Mouse (Mus musculus) neural tube, embryonic 13.5 days (tissue): ENCODE data around the gene Zfp697. TPM values are rescaled to one million over a fixed set of nuclear protein-coding genes. Genes with fewer than 3 reads are reported as not detected.
A peak's percentile ranks its signal among the peaks of the same experiment; 100 is the strongest.
"Not testable (repeated sequence)": the region's sequence is repeated elsewhere in the genome, so short reads cannot be mapped to it uniquely, and the experiment has no call there.

ENCODE experiments used
- ATAC-seq: fragments of 200-750 bp; cut with Nextera tagmentation; 2 replicates; pipeline ENCODE4 v1.8.0; 2017; ENCODE audit warnings: low read depth, mild to moderate bottlenecking, moderate TSS enrichment, moderate library complexity
- H3K27ac ChIP-seq: fragments of 300-500 bp; sonication (generic); replicated peaks from 2 replicates; pipeline ENCODE4 v1.5.1; 2015; ENCODE audit warnings: moderate library complexity, mild to moderate bottlenecking, inconsistent platforms
- H3K27me3 ChIP-seq: fragments of 300-500 bp; sonication (generic); 2 replicates; pipeline ENCODE4 v1.6.1; 2015; ENCODE audit warnings: mild to moderate bottlenecking, inconsistent platforms
- H3K36me3 ChIP-seq: fragments of 300-500 bp; sonication (generic); 2 replicates; pipeline ENCODE4 v1.6.1; 2015; ENCODE audit warnings: mild to moderate bottlenecking, inconsistent platforms
- H3K4me1 ChIP-seq: fragments of 300-500 bp; sonication (generic); replicated peaks from 2 replicates; pipeline ENCODE4 v1.6.1; 2015; ENCODE audit warnings: inconsistent platforms
- H3K4me2 ChIP-seq: fragments of 300-500 bp; sonication (generic); 2 replicates; pipeline ENCODE4 v1.6.1; 2015; ENCODE audit warnings: inconsistent platforms, mild to moderate bottlenecking, moderate library complexity
- H3K4me3 ChIP-seq: fragments of 300-500 bp; sonication (generic); 2 replicates; pipeline ENCODE4 v1.5.1; 2015; ENCODE audit warnings: mild to moderate bottlenecking, inconsistent platforms
- H3K9ac ChIP-seq: fragments of 300-500 bp; sonication (generic); 2 replicates; pipeline ENCODE4 v1.6.1; 2015; ENCODE audit warnings: moderate library complexity, mild to moderate bottlenecking, inconsistent platforms
- H3K9me3 ChIP-seq: fragments of 300-500 bp; sonication (generic); 2 replicates; pipeline ENCODE4 v1.6.1; 2016; ENCODE audit warnings: inconsistent platforms
- WGBS: fragments of 180-500 bp; shearing (Covaris S2); methylation state at CpG from one replicate; pipeline ENCODE4 v1.1.7; 2015; 5-methylcytosine and 5-hydroxymethylcytosine counted together
- polyA plus RNA-seq: library from polyadenylated mRNA; unstranded; fragments of >200 nt; fragmentation: Nextera tagmentation; extraction: Ambion mirVana; gene quantifications from 2 replicates; pipeline ENCODE4 v1.2.1, GENCODE M21; 2015

Zfp697 gene
- polyA plus RNA-seq, 1 experiment from 2014 or later: 14.9 TPM

- ATAC-seq, H3K27ac ChIP-seq: not testable (repeated sequence)
- WGBS: 86% methylated on average over 16 of the region's 27 CpGs
These were observed 28.6 kb downstream of the Zfp697 start for GRCm38 (mm10) chr3:98410619-98411580.

GRCm38 (mm10) chr3:98413733-98414132 is 31.5 kb downstream of the Zfp697 start:
- no peak overlapping the region for H3K4me3 ChIP-seq
- no peaks in the 10 kb centered on the region for H3K27me3 ChIP-seq
- no peaks in the 10 kb centered on the region for H3K36me3 ChIP-seq
- H3K27ac ChIP-seq: no peak overlapping the region
- 46% methylated on average over 2 of the region's 2 CpGs for WGBS
- peaks cover 18% of the 10 kb centered on the region for H3K4me1 ChIP-seq
- H3K4me2 ChIP-seq: no peak overlapping the region
- H3K9me3 ChIP-seq: no peaks in the 10 kb centered on the region
- H3K9ac ChIP-seq: no peak overlapping the region
- ATAC-seq: no peak

More at GRCm38 (mm10) chr3:98410619-98411580, 28.6 kb downstream of the Zfp697 start:
- not testable (repeated sequence) for H3K9ac ChIP-seq, H3K4me2 ChIP-seq, H3K9me3 ChIP-seq, H3K4me3 ChIP-seq, H3K27me3 ChIP-seq, H3K4me1 ChIP-seq, H3K36me3 ChIP-seq

- H3K4me3 ChIP-seq: no peak overlapping the region
- ATAC-seq: no peak
- 87% methylated on average over 3 of the region's 3 CpGs for WGBS
These were observed 32.0 kb downstream of the Zfp697 start for GRCm38 (mm10) chr3:98414296-98414695.

GRCm38 (mm10) chr3:98416426-98417250 is 34.4 kb downstream of the Zfp697 start:
- no peaks in the 10 kb centered on the region for H3K36me3 ChIP-seq
- no peaks in the 10 kb centered on the region for H3K9me3 ChIP-seq
- no peak overlapping the region for H3K9ac ChIP-seq
- no peak overlapping the region for H3K4me3 ChIP-seq
- no peak overlapping the region for H3K27ac ChIP-seq
- H3K4me2 ChIP-seq: no peak overlapping the region
- peaks cover 22% of the 10 kb centered on the region for H3K4me1 ChIP-seq
- 88% methylated on average over 5 of the region's 5 CpGs for WGBS
- H3K27me3 ChIP-seq: no peaks in the 10 kb centered on the region
- peak; percentile 37; the same call in 1 of the 2 replicates for ATAC-seq

More at GRCm38 (mm10) chr3:98414296-98414695, 32.0 kb downstream of the Zfp697 start:
- Histone ChIP-seq H3K9me3 (no peaks in the 10 kb centered on the region), H3K9ac (no peak overlapping the region), H3K27me3 (no peaks in the 10 kb centered on the region), H3K27ac (no peak overlapping the region), H3K4me2 (no peak overlapping the region), H3K36me3 (no peaks in the 10 kb centered on the region), H3K4me1 (peaks cover 18% of the 10 kb centered on the region)

- Histone ChIP-seq H3K4me3 (no peak overlapping the region), H3K27ac (no peak overlapping the region), H3K4me1 (peaks cover 22% of the 10 kb centered on the region), H3K36me3 (0 out of 2 replicates have a peak, but pooled peaks cover 2% of the 10 kb centered on the region), H3K4me2 (no peak overlapping the region), H3K9ac (no peak overlapping the region), H3K9me3 (no peaks in the 10 kb centered on the region), H3K27me3 (no peaks in the 10 kb centered on the region)
- 56% methylated on average over 4 of the region's 4 CpGs for WGBS
- ATAC-seq: peak; percentile 74
These were observed 35.1 kb downstream of the Zfp697 start for GRCm38 (mm10) chr3:98417328-98417727.

- Histone ChIP-seq H3K27me3 (no peaks in the 10 kb centered on the region), H3K9me3 (no peaks in the 10 kb centered on the region), H3K27ac (no peak overlapping the region), H3K36me3 (0 out of 2 replicates have a peak, but pooled peaks cover 8% of the 10 kb centered on the region), H3K4me3 (no peak overlapping the region), H3K9ac (no peak overlapping the region), H3K4me2 (no peak overlapping the region), H3K4me1 (peaks cover 22% of the 10 kb centered on the region)
- 38% methylated on average over 6 of the region's 6 CpGs for WGBS
- ATAC-seq: no peak
These were observed 36.9 kb downstream of the Zfp697 start for GRCm38 (mm10) chr3:98418991-98419785.

- H3K4me1 ChIP-seq: peaks cover 22% of the 10 kb centered on the region
- no peak overlapping the region for H3K27ac ChIP-seq
- no peak overlapping the region for H3K4me2 ChIP-seq
- no peak overlapping the region for H3K9ac ChIP-seq
- WGBS: 19% methylated on average over 4 of the region's 4 CpGs
- no peak for ATAC-seq
- H3K9me3 ChIP-seq: no peaks in the 10 kb centered on the region
- H3K36me3 ChIP-seq: 0 out of 2 replicates have a peak, but pooled peaks cover 8% of the 10 kb centered on the region
- H3K4me3 ChIP-seq: no peak overlapping the region
- no peaks in the 10 kb centered on the region for H3K27me3 ChIP-seq
These were observed 37.5 kb downstream of the Zfp697 start for GRCm38 (mm10) chr3:98419786-98420070.

GRCm38 (mm10) chr3:98422926-98423325 is 40.7 kb downstream of the Zfp697 start:
- Histone ChIP-seq H3K27me3 (peaks cover 19% of the 10 kb centered on the region), H3K9ac (no peak overlapping the region), H3K4me1 (peaks cover 17% of the 10 kb centered on the region), H3K36me3 (peaks cover 18% of the 10 kb centered on the region), H3K4me2 (no peak overlapping the region), H3K4me3 (no peak overlapping the region), H3K27ac (no peak overlapping the region), H3K9me3 (no peaks in the 10 kb centered on the region)
- 85% methylated on average over 4 of the region's 4 CpGs for WGBS
- ATAC-seq: no peak

- 47% methylated on average over 5 of the region's 5 CpGs for WGBS
- Histone ChIP-seq H3K27ac (no peak overlapping the region), H3K9me3 (no peaks in the 10 kb centered on the region), H3K27me3 (peaks cover 37% of the 10 kb centered on the region), H3K4me1 (peaks cover 23% of the 10 kb centered on the region), H3K4me3 (peak overlapping the region; percentile 50), H3K36me3 (peaks cover 22% of the 10 kb centered on the region), H3K9ac (peak overlapping the region; percentile 66; the same call in 1 of the 2 replicates), H3K4me2 (peak overlapping the region; percentile 91)
- ATAC-seq: no peak
These were observed 44.5 kb downstream of the Zfp697 start for GRCm38 (mm10) chr3:98426749-98427148.

- no peaks in the 10 kb centered on the region for H3K9me3 ChIP-seq
- H3K4me1 ChIP-seq: peaks cover 23% of the 10 kb centered on the region
- peaks cover 37% of the 10 kb centered on the region for H3K27me3 ChIP-seq
- H3K36me3 ChIP-seq: peaks cover 20% of the 10 kb centered on the region
- H3K4me2 ChIP-seq: peak overlapping the region; percentile 91
- ATAC-seq: no peak
- H3K9ac ChIP-seq: peak overlapping the region; percentile 66
- peak overlapping the region; percentile 50 for H3K4me3 ChIP-seq
- 2% methylated on average over 23 of the region's 23 CpGs for WGBS
- no peak overlapping the region for H3K27ac ChIP-seq
These were observed 45.0 kb downstream of the Zfp697 start for GRCm38 (mm10) chr3:98427260-98427599.

GRCm38 (mm10) chr3:98427600-98428448 is 45.6 kb downstream of the Zfp697 start:
- Histone ChIP-seq H3K9ac (peak overlapping the region; percentile 66), H3K4me2 (peak overlapping the region; percentile 91), H3K27me3 (peaks cover 37% of the 10 kb centered on the region), H3K4me1 (peaks cover 23% of the 10 kb centered on the region), H3K4me3 (peak overlapping the region; percentile 50), H3K27ac (no peak overlapping the region), H3K9me3 (no peaks in the 10 kb centered on the region), H3K36me3 (peaks cover 15% of the 10 kb centered on the region)
- ATAC-seq: peak; percentile 93
- WGBS: under 1% methylated on average over 110 of the region's 110 CpGs
